9 mouse cellular contexts compared by ENCODE assay signal in the genomic region with DNA sequence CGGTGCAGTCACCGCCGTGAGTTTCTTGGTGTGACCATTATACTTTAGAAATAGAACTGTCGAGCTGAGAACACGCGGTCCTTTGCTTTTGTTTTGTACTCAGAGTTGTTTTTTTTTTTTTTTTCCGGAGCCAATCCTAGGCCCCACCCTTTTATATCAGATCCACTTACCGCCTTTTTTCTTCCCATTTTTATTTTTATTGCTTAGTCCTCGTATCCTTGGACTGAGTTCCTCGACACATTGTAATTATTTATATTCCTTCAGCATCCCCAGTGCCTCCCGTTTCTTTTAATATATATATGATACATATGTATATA. TPM values are rescaled to one million over a fixed set of nuclear protein-coding genes. Genes with fewer than 3 reads are reported as not detected.
DNase-seq lines count a peak whose midpoint lies in the region; ATAC-seq and TF ChIP-seq lines count a peak whose summit lies in the region.
"Had no signal": no experiment of that assay in that cellular context is flagged by ENCODE, and none has a peak within 500 bp of the region (broad histone marks: within the 10 kb centered on the region; RNA-seq: fewer than 3 reads in every experiment).

No protein-coding gene starts in this region.

- H3K9ac ChIP-seq in heart, embryonic 14.5 days (ENCODE audit: low read length) = peak overlapping the region; percentile 76
- peak overlapping the region; percentile 89 for H3K9ac ChIP-seq in MEL (ENCODE audit: control insufficient read depth, low read depth, low read length, poor library complexity, severe bottlenecking)
- peak overlapping the region; percentile 80 for H3K9ac ChIP-seq in hindbrain, embryonic 13.5 days

- DNase-seq in heart, postnatal 36 days = no peak
- no peak for DNase-seq in MEL (ENCODE audit: low read depth, low spot score)
- no peak for DNase-seq in midbrain, embryonic 10.5 days (ENCODE audit: low spot score)
- DNase-seq in layer of hippocampus, adult 11-12 months (ENCODE audit: low spot score) = no peak
- DNase-seq in layer of hippocampus, adult 18-20 months (ENCODE audit: low spot score in 2 of 2) = no peak
- DNase-seq in thymus, postnatal 4 days = no peak

- no peak for ATAC-seq in heart, embryonic 14.5 days (ENCODE audit: insufficient number of reproducible peaks, insufficient read depth, low FRiP score, low read depth)
- no peak for ATAC-seq in hindbrain, embryonic 13.5 days (ENCODE audit: low FRiP score)

- TF ChIP-seq RAD21 in MEL (IDR thresholded peaks at IDR 0.05; ENCODE audit: low read depth, low read length) = no peak

- no peaks in the 10 kb centered on the region for H3K27me3 ChIP-seq in heart, embryonic 14.5 days (ENCODE audit: control insufficient read depth, insufficient read depth, low read length)
- H3K27me3 ChIP-seq in MEL (ENCODE audit: control insufficient read depth in 1 of 2, insufficient read depth in 2 of 2, low read length in 2 of 2) = no peaks in the 10 kb centered on the region; a peak in 1 of 4 replicates
- H3K27me3 ChIP-seq in hindbrain, embryonic 13.5 days = no peaks in the 10 kb centered on the region
- H3K27me3 ChIP-seq in midbrain, embryonic 10.5 days (ENCODE audit: low read depth, poor library complexity, severe bottlenecking) = no peaks in the 10 kb centered on the region

- peaks cover 5 to 12% of the 10 kb centered on the region in 2 experiments for H3K4me1 ChIP-seq in heart, embryonic 14.5 days (ENCODE audit: control insufficient read depth in 2 of 2, insufficient read depth in 2 of 2, low read length in 2 of 2)
- peaks cover 5 to 20% of the 10 kb centered on the region in 2 experiments for H3K4me1 ChIP-seq in MEL (ENCODE audit: control insufficient read depth in 1 of 2, insufficient read depth in 2 of 2, low read length in 2 of 2)
- peaks cover 15% of the 10 kb centered on the region for H3K4me1 ChIP-seq in hindbrain, embryonic 13.5 days (replicated peaks)
- peaks cover 16% of the 10 kb centered on the region for H3K4me1 ChIP-seq in midbrain, embryonic 10.5 days

- H3K4me2 ChIP-seq in heart, embryonic 14.5 days (ENCODE audit: low read length) = peak overlapping the region; percentile 82
- peak overlapping the region; percentile 70 for H3K4me2 ChIP-seq in hindbrain, embryonic 13.5 days

- intact Hi-C loops in heart, postnatal 36 days (cut with DNase I) = no loop called here

- no peak for TF ChIP-seq CTCF in MEL (IDR thresholded peaks at IDR 0.05 in 2 of 3, conservative IDR thresholded peaks at IDR 0.05 in 1 of 3; ENCODE audit: control insufficient read depth in 1 of 3, insufficient read depth in 1 of 3, low read depth in 2 of 3, low read length in 3 of 3, poor library complexity in 1 of 3, severe bottlenecking in 1 of 3)

- H3K79me2 ChIP-seq in MEL (ENCODE audit: control insufficient read depth, insufficient read depth, low read length, poor library complexity) = peaks cover 16% of the 10 kb centered on the region

- H3K36me3 ChIP-seq in heart, embryonic 14.5 days (ENCODE audit: control insufficient read depth, insufficient read depth, low read length) = no peaks in the 10 kb centered on the region
- peaks cover 0 to 23% of the 10 kb centered on the region in 2 experiments; a peak in 2 of 4 replicates for H3K36me3 ChIP-seq in MEL (ENCODE audit: control insufficient read depth in 1 of 2, insufficient read depth in 2 of 2, low read length in 2 of 2)
- 0 out of 2 replicates have a peak, but pooled peaks cover 3% of the 10 kb centered on the region for H3K36me3 ChIP-seq in hindbrain, embryonic 13.5 days
- H3K36me3 ChIP-seq in midbrain, embryonic 10.5 days = peaks cover 3% of the 10 kb centered on the region; the same call in 1 of the 2 replicates

- TF ChIP-seq EP300 in MEL (IDR thresholded peaks at IDR 0.05; ENCODE audit: low read depth in 1 of 2, low read length in 2 of 2) = no peak

- no peak for TF ChIP-seq POLR2A in MEL (IDR thresholded peaks at IDR 0.05; ENCODE audit: control insufficient read depth in 1 of 2, insufficient read depth in 1 of 2, low read depth in 1 of 2, low read length in 2 of 2, poor library complexity in 1 of 2)

- H3K9me3 ChIP-seq in heart, embryonic 14.5 days (ENCODE audit: control insufficient read depth, low read length) = no peaks in the 10 kb centered on the region
- H3K9me3 ChIP-seq in MEL (replicated peaks; ENCODE audit: insufficient read depth, low read length) = no peaks in the 10 kb centered on the region
- H3K9me3 ChIP-seq in hindbrain, embryonic 13.5 days = no peaks in the 10 kb centered on the region
- no peaks in the 10 kb centered on the region for H3K9me3 ChIP-seq in midbrain, embryonic 10.5 days (replicated peaks)

- under 1% methylated on average over 11 of the region's 11 CpGs for WGBS in heart, embryonic 14.5 days
- WGBS in hindbrain, embryonic 13.5 days = 0% methylated on average over 11 of the region's 11 CpGs
- WGBS in midbrain, embryonic 10.5 days = under 1% methylated on average over 11 of the region's 11 CpGs

- peak overlapping the region; percentile 37 to 67 for H3K27ac ChIP-seq in heart, embryonic 14.5 days (replicated peaks in 1 of 2; ENCODE audit: control insufficient read depth in 1 of 2, insufficient read depth in 1 of 2, low read depth in 2 of 2, low read length in 2 of 2)
- H3K27ac ChIP-seq in MEL (ENCODE audit: control insufficient read depth, low read depth, low read length) = peak overlapping the region; percentile 86
- peak overlapping the region; percentile 53; the same call in 1 of the 2 replicates for H3K27ac ChIP-seq in hindbrain, embryonic 13.5 days
- H3K27ac ChIP-seq in midbrain, embryonic 10.5 days (replicated peaks) = peak overlapping the region; percentile 81

- peak overlapping the region; percentile 59 to 78 for H3K4me3 ChIP-seq in heart, embryonic 14.5 days (ENCODE audit: control insufficient read depth in 1 of 2, insufficient read depth in 1 of 2, low read depth in 1 of 2, low read length in 2 of 2)
- peak overlapping the region; percentile 35 to 68 for H3K4me3 ChIP-seq in MEL (ENCODE audit: control insufficient read depth in 1 of 2, insufficient read depth in 1 of 2, low read depth in 2 of 2, low read length in 2 of 2)
- peak overlapping the region; percentile 54 for H3K4me3 ChIP-seq in hindbrain, embryonic 13.5 days
- peak overlapping the region; percentile 62 for H3K4me3 ChIP-seq in midbrain, embryonic 10.5 days

TF ChIP-seq in MEL, 35 proteins besides CTCF, POLR2A, EP300 and RAD21:
- TF ChIP-seq MYB (IDR thresholded peaks at IDR 0.05; ENCODE audit: low read depth, low read length) (no peak), GATA1 (IDR thresholded peaks at IDR 0.05; ENCODE audit: low read depth, low read length) (peak; percentile 51), SIN3A (IDR thresholded peaks at IDR 0.05; ENCODE audit: low read length) (peak; percentile 41; the same call in 1 of the 2 replicates), ZNF384 (IDR thresholded peaks at IDR 0.05; ENCODE audit: low read depth, low read length) (peak; percentile 96), E2F4 (IDR thresholded peaks at IDR 0.05; ENCODE audit: borderline replicate concordance, low read depth, low read length) (peak; percentile 51; the same call in 1 of the 2 replicates), SMC3 (IDR thresholded peaks at IDR 0.05; ENCODE audit: low read depth, low read length) (no peak), ZMIZ1 (IDR thresholded peaks at IDR 0.05; ENCODE audit: low read depth, low read length) (no peak), JUND (IDR thresholded peaks at IDR 0.05; ENCODE audit: low read depth, low read length) (no peak), BHLHE40 (IDR thresholded peaks at IDR 0.05; ENCODE audit: borderline replicate concordance, low read depth, low read length) (no peak), ETS1 (IDR thresholded peaks at IDR 0.05; ENCODE audit: low read depth, low read length) (no peak), MYC (IDR thresholded peaks at IDR 0.05; ENCODE audit: low read depth, low read length) (peak; percentile 86), MEF2A (IDR thresholded peaks at IDR 0.05; ENCODE audit: extremely low read depth, insufficient replicate concordance, low read depth, low read length, poor library complexity, severe bottlenecking) (no peak), USF1 (IDR thresholded peaks at IDR 0.05; ENCODE audit: low read depth, low read length) (no peak), ZKSCAN1 (IDR thresholded peaks at IDR 0.05; ENCODE audit: low read depth, low read length) (no peak), MAX (IDR thresholded peaks at IDR 0.05; ENCODE audit: low read length) (no peak; the same call in 1 of the 2 replicates), GABPA (IDR thresholded peaks at IDR 0.05; ENCODE audit: low read depth, low read length) (no peak)

RNA-seq across cellular contexts. Expression of a gene that starts 0.3 kb away (rescaled TPM):
- polyA plus RNA-seq in heart, embryonic 14.5 days (2014; fragmentation: Nextera tagmentation; extraction: Ambion mirVana) = 32.7 and 34.4 TPM in 2 replicates
- 10 to 100 TPM; 23.0 to 24.0 TPM for total RNA-seq in heart, postnatal 36 days (2021)
- 32.9 and 36.6 TPM in 2 replicates for total RNA-seq in MEL (2012; rRNA removed)
- 10 to 100 TPM in 1 of 2 experiments, not detected in 1; 47.0 TPM for polyA plus RNA-seq in MEL (2012; ENCODE audit: insufficient read depth in 1 of 2, insufficient read length in 2 of 2, low read depth in 1 of 2, low replicate concordance in 2 of 2, missing spikeins in 1 of 2)
- 111 and 126 TPM in 2 replicates for polyA plus RNA-seq in hindbrain, embryonic 13.5 days (2015; fragmentation: Nextera tagmentation; extraction: Ambion mirVana)
- 80.4 and 90.3 TPM in 2 replicates for polyA plus RNA-seq in midbrain, embryonic 10.5 days (2016; fragmentation: Nextera tagmentation; extraction: Ambion mirVana)
- total RNA-seq in layer of hippocampus, adult 18-20 months (2021) = 10 to 100 TPM; 48.6 to 51.0 TPM

RNA-seq across cellular contexts. Expression of a gene that starts 33.0 kb away (rescaled TPM):
- polyA plus RNA-seq in heart, embryonic 14.5 days (2014; fragmentation: Nextera tagmentation; extraction: Ambion mirVana) = not detected in 2 replicates
- total RNA-seq in heart, postnatal 36 days (2021) = under 1 TPM in 1 of 2 experiments, not detected in 1; 0.14 TPM
- 0.13 and 0.15 TPM in 2 replicates for total RNA-seq in MEL (2012; rRNA removed)
- under 1 TPM in 1 of 2 experiments, not detected in 1; 0.13 TPM for polyA plus RNA-seq in MEL (2012; ENCODE audit: insufficient read depth in 1 of 2, insufficient read length in 2 of 2, low read depth in 1 of 2, low replicate concordance in 2 of 2, missing spikeins in 1 of 2)
- 0.25 TPM in 1 of 2 replicates, not detected in the other for polyA plus RNA-seq in hindbrain, embryonic 13.5 days (2015; fragmentation: Nextera tagmentation; extraction: Ambion mirVana)
- not detected in 2 replicates for polyA plus RNA-seq in midbrain, embryonic 10.5 days (2016; fragmentation: Nextera tagmentation; extraction: Ambion mirVana)
- total RNA-seq in layer of hippocampus, adult 18-20 months (2021) = under 1 TPM in 1 of 2 experiments, not detected in 1; 0.10 TPM
- total RNA-seq: gastrocnemius, postnatal 25 days had no signal

RNA-seq across cellular contexts. Expression of a gene that starts 42.0 kb away (rescaled TPM):
- polyA plus RNA-seq in heart, embryonic 14.5 days (2014; fragmentation: Nextera tagmentation; extraction: Ambion mirVana) = 37.9 and 38.8 TPM in 2 replicates
- 10 to 100 TPM; 24.7 to 26.0 TPM for total RNA-seq in heart, postnatal 36 days (2021)
- 59.0 and 75.6 TPM in 2 replicates for total RNA-seq in MEL (2012; rRNA removed)
- polyA plus RNA-seq in MEL (2012; ENCODE audit: insufficient read depth in 1 of 2, insufficient read length in 2 of 2, low read depth in 1 of 2, low replicate concordance in 2 of 2, missing spikeins in 1 of 2) = 100 to 1,000 TPM in 1 of 2 experiments, not detected in 1; 125 TPM
- 74.0 and 83.8 TPM in 2 replicates for polyA plus RNA-seq in hindbrain, embryonic 13.5 days (2015; fragmentation: Nextera tagmentation; extraction: Ambion mirVana)
- 94.8 and 97.2 TPM in 2 replicates for polyA plus RNA-seq in midbrain, embryonic 10.5 days (2016; fragmentation: Nextera tagmentation; extraction: Ambion mirVana)
- total RNA-seq in layer of hippocampus, adult 18-20 months (2021) = 10 to 100 TPM; 34.7 to 34.9 TPM
